Mouse (Mus musculus) hindbrain, postnatal 0 days (tissue): ENCODE data around the gene Gm21992. TPM values are rescaled to one million over a fixed set of nuclear protein-coding genes. Genes with fewer than 3 reads are reported as not detected.

ENCODE experiments used
- ATAC-seq: fragments of 200-750 bp; cut with Nextera tagmentation; 2 replicates; pipeline ENCODE4 v1.8.0; 2017; ENCODE audit warnings: mild to moderate bottlenecking, moderate TSS enrichment, moderate library complexity
- DNase-seq: peaks from one replicate; pipeline ENCODE4 v3.0.0-alpha.2; 2015; ENCODE audit warnings: low spot score
- H3K27ac ChIP-seq: fragments of 300-500 bp; sonication (generic); 2 replicates; pipeline ENCODE4 v1.5.1; 2014; ENCODE audit warnings: mild to moderate bottlenecking
- H3K27me3 ChIP-seq: fragments of 300-500 bp; sonication (generic); 2 replicates; pipeline ENCODE4 v1.6.1; 2014; ENCODE audit warnings: low read length, mixed read lengths; ENCODE audit not compliant: insufficient read depth
- H3K36me3 ChIP-seq: fragments of 300-500 bp; sonication (generic); 2 replicates; pipeline ENCODE4 v1.6.1; 2014; ENCODE audit warnings: low read length, mixed read lengths; ENCODE audit not compliant: insufficient read depth
- H3K4me1 ChIP-seq: fragments of 300-500 bp; sonication (generic); 2 replicates; pipeline ENCODE4 v1.6.1; 2014; ENCODE audit warnings: antibody characterized with exemption, low read length, mixed read lengths; ENCODE audit not compliant: insufficient read depth
- H3K4me2 ChIP-seq: fragments of 300-500 bp; sonication (generic); 2 replicates; pipeline ENCODE4 v1.6.1; 2014; ENCODE audit warnings: low read depth, mild to moderate bottlenecking, low read length, moderate library complexity, mixed read lengths
- H3K4me3 ChIP-seq: fragments of 300-500 bp; sonication (generic); 2 replicates; pipeline ENCODE4 v1.5.1; 2014; ENCODE audit warnings: low read length
- H3K9ac ChIP-seq: fragments of 300-500 bp; sonication (generic); replicated peaks from 2 replicates; pipeline ENCODE4 v1.6.1; 2014; ENCODE audit warnings: mild to moderate bottlenecking, low read length, moderate library complexity, mixed read lengths
- H3K9me3 ChIP-seq: fragments of 300-500 bp; sonication (generic); 2 replicates; pipeline ENCODE4 v1.6.1; 2016; ENCODE audit warnings: low read length, mixed read lengths
- CTCF ChIP-seq: IDR thresholded peaks from 2 replicates; pipeline ENCODE4 v1.5.1; 2016; ENCODE audit warnings: antibody characterized with exemption, control low read depth, low read depth
- WGBS: fragments of 180-500 bp; shearing (Covaris S2); extraction: QIAGEN DNeasy Blood & Tissue Kit; methylation state at CpG from one replicate; pipeline ENCODE4 v1.1.7; 2014; 5-methylcytosine and 5-hydroxymethylcytosine counted together
- polyA plus RNA-seq: library from polyadenylated mRNA; unstranded; fragments of >200 nt; fragmentation: Nextera tagmentation; extraction: Ambion mirVana; gene quantifications from 2 replicates; pipeline ENCODE4 v1.2.1, GENCODE M21; 2015
- total RNA-seq: library from RNA; depleted of rRNA; stranded (reverse); fragments of >200 nt; gene quantifications from 2 replicates; pipeline ENCODE4 v1.2.3, GENCODE M21; 2014

The Gm21992 gene
- total and polyA plus RNA-seq, 2 experiments from 2014 or later, result 9.8 to 11.9 TPM

DNA sequence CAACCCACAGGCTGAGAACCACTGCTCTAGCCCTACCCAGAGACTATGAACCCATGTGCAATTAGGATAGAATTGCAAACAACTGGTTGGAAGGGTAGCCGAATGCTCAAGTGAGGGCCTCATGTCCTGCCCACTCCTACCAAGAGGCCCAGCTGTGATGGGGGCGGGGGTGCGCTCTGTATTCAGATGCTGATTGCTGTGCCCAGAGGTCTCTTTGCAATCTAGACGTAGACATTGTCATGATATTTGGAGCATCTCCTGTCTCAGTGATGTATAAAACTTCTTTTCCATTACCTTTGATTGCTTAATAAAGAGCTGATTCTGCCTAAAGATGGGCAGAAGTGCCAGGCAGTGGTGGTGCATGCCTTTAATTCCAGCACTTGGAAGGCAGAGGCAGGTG lies 38.4 kb upstream of the Gm21992 start:
- Histone ChIP-seq H3K4me2 (no peak overlapping the region), H3K4me1 (no peaks in the 10 kb centered on the region), H3K27ac (no peak overlapping the region), H3K27me3 (no peaks in the 10 kb centered on the region), H3K9ac (no peak overlapping the region), H3K9me3 (no peaks in the 10 kb centered on the region), H3K36me3 (no peaks in the 10 kb centered on the region), H3K4me3 (no peak overlapping the region)
- DNase-seq (no peak), ATAC-seq (no peak)
- no peak for TF ChIP-seq CTCF
- 47% methylated on average over 4 of the region's 4 CpGs for WGBS

- TF ChIP-seq CTCF, result peak; percentile 73
- H3K9ac ChIP-seq, result no peak overlapping the region
- ATAC-seq (no peak), DNase-seq (peak; percentile 62)
- no peaks in the 10 kb centered on the region for H3K36me3 ChIP-seq
- no peaks in the 10 kb centered on the region for H3K27me3 ChIP-seq
- no peak overlapping the region for H3K4me2 ChIP-seq
- 37% methylated on average over 7 of the region's 7 CpGs for WGBS
- no peaks in the 10 kb centered on the region for H3K4me1 ChIP-seq
- no peak overlapping the region for H3K4me3 ChIP-seq
- H3K9me3 ChIP-seq, result no peaks in the 10 kb centered on the region
- no peak overlapping the region for H3K27ac ChIP-seq
Observed at GRCm38 (mm10) chr19:4847490-4847889, 36.1 kb upstream of the Gm21992 start.

DNA sequence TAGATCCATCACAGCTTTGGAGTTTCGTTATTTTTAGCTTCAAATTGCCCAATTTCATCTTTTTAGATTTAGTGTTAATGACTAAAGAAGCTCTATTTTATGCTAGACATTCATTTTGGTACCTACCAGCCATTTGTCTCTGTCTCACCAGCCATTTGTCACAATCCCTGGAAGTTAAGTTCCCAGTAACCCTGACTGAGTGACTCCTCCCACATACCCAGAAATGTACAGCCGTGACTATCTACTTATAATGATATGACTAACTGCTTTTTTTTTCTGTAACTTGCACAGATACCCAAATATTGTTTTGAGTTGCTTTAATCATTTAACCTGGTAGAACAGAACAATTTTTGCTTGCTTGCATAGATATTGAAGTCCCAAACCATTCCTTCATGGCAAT lies 34.4 kb upstream of the Gm21992 start:
- no peaks in the 10 kb centered on the region for H3K36me3 ChIP-seq
- H3K9ac ChIP-seq, result no peak overlapping the region
- no peak for TF ChIP-seq CTCF
- 0 out of 2 replicates have a peak, but pooled peaks cover 5% of the 10 kb centered on the region for H3K27me3 ChIP-seq
- H3K27ac ChIP-seq, result no peak overlapping the region
- ATAC-seq, result no peak
- WGBS, result 71% methylated on average over 2 of the region's 2 CpGs
- no peaks in the 10 kb centered on the region for H3K4me1 ChIP-seq
- H3K4me3 ChIP-seq, result no peak overlapping the region
- H3K9me3 ChIP-seq, result no peaks in the 10 kb centered on the region
- DNase-seq, result no peak
- no peak overlapping the region for H3K4me2 ChIP-seq

- TF ChIP-seq CTCF, result no peak
- H3K4me1 ChIP-seq, result peaks cover 6% of the 10 kb centered on the region; the same call in 1 of the 2 replicates
- 65% methylated on average over 2 of the region's 2 CpGs for WGBS
- no peak for ATAC-seq
- no peaks in the 10 kb centered on the region for H3K36me3 ChIP-seq
- DNase-seq, result no peak
- H3K27ac ChIP-seq, result no peak overlapping the region
- H3K4me2 ChIP-seq, result no peak overlapping the region
- H3K9me3 ChIP-seq, result no peaks in the 10 kb centered on the region
- H3K4me3 ChIP-seq, result no peak overlapping the region
- peaks cover 13% of the 10 kb centered on the region; the same call in 1 of the 2 replicates for H3K27me3 ChIP-seq
- no peak overlapping the region for H3K9ac ChIP-seq
Observed at GRCm38 (mm10) chr19:4842611-4843010, 31.2 kb upstream of the Gm21992 start.

GRCm38 (mm10) chr19:4840848-4841247 lies 29.4 kb upstream of the Gm21992 start:
- 86% methylated on average over 9 of the region's 9 CpGs for whole genome bisulfite sequencing
- Histone ChIP-seq H3K27ac (no peak overlapping the region), H3K4me3 (no peak overlapping the region), H3K36me3 (no peaks in the 10 kb centered on the region), H3K4me2 (no peak overlapping the region), H3K27me3 (peaks cover 13% of the 10 kb centered on the region; the same call in 1 of the 2 replicates), H3K4me1 (peaks cover 6% of the 10 kb centered on the region; the same call in 1 of the 2 replicates), H3K9ac (no peak overlapping the region), H3K9me3 (no peaks in the 10 kb centered on the region)
- no peak for ATAC-seq
- no peak for TF ChIP-seq CTCF
- DNase-seq, result no peak

DNA sequence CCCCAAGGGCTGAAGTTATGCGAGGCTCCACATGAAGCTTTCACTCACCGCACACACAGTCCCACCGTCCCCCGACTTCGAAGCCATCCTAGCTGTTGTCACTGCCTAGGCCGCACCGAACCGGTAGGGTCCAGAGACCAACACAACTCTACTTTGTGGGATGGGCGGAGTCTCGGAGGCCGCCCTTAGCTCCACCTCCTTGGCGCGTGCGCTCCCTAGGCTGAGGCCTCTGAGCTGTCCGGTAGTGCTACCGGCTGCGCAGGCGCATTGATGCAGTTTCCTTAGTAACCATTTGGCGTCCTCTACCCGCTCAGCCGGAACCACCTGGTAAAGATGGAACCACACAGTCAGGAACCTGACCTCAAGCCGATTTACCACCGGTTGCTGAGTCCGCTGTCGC lies 27.7 kb upstream of the Gm21992 start, which contains the start of the genes Ccs and Ccdc87:
Gene Ccs, minus strand, starts transcription at position 184 of the 400 bp plus-strand sequence.
Gene Ccdc87, plus strand, starts transcription at position 218 of the 400 bp plus-strand sequence.
- Histone ChIP-seq H3K27me3 (peaks cover 13% of the 10 kb centered on the region; the same call in 1 of the 2 replicates), H3K9ac (peak within 1 kb of the TSS; percentile 59), H3K4me1 (peaks cover 6% of the 10 kb centered on the region; the same call in 1 of the 2 replicates), H3K4me3 (peak within 1 kb of the TSS; percentile 67), H3K36me3 (no peaks in the 10 kb centered on the region), H3K27ac (peak within 1 kb of the TSS; percentile 37; the same call in 1 of the 2 replicates), H3K4me2 (peak within 1 kb of the TSS; percentile 98), H3K9me3 (no peaks in the 10 kb centered on the region)
- under 1% methylated on average over 25 of the region's 25 CpGs for WGBS
- DNase-seq (peak; percentile 98), ATAC-seq (peak; percentile 98)
- TF ChIP-seq CTCF, result no peak; the same call in none of the 2 replicates

DNA sequence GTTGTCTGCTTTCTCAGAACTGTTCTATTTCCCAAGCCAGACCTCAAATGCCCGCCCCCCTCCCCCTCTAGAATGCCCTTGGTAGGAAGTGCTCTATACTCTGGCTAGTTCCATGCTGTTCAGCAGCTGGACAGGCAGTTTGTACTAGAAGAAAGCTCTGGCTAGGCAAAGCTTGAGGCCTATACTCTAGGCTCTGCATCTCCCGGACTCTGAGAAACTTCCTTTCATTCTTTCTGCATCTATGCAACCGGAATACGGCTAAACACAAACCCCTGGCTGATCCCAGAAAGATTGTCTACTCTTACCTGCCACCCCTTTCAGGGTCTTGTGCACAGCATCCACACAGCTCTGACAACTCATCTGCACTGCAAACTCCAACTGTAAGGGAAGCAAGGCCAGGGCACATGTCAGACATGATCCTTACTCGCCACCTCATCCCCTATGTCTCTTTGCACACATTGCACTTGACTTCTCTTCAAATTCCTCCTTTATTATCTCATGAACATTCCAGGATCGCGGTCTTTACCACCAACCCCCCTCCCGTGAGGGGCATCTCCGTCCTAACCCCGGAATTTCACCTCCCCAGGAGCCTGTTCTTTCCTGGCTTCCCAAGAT lies 27.2 kb upstream of the Gm21992 start:
- H3K4me3 ChIP-seq, result peak overlapping the region; percentile 67
- peaks cover 13% of the 10 kb centered on the region; the same call in 1 of the 2 replicates for H3K27me3 ChIP-seq
- DNase-seq (no peak), ATAC-seq (no peak; the same call in 1 of the 2 replicates)
- WGBS, result 28% methylated on average over 10 of the region's 10 CpGs
- no peaks in the 10 kb centered on the region for H3K36me3 ChIP-seq
- peak overlapping the region; percentile 59 for H3K9ac ChIP-seq
- H3K9me3 ChIP-seq, result no peaks in the 10 kb centered on the region
- peak overlapping the region; percentile 37; the same call in 1 of the 2 replicates for H3K27ac ChIP-seq
- TF ChIP-seq CTCF, result no peak
- H3K4me2 ChIP-seq, result peak overlapping the region; percentile 98
- peaks cover 6% of the 10 kb centered on the region; the same call in 1 of the 2 replicates for H3K4me1 ChIP-seq
